Mouse (Mus musculus) olfactory bulb, adult 2 months (tissue): ENCODE measurements around the gene Abcb10.

Source experiments
- CTCF ChIP-seq: fragments of 200-500 bp; IDR thresholded peaks from 2 replicates; pipeline ENCODE4 v1.5.1; 2012; ENCODE audit warnings: low read depth, mild to moderate bottlenecking, low read length, moderate library complexity; ENCODE audit not compliant: insufficient read depth
- POLR2A ChIP-seq: fragments of 200-500 bp; IDR thresholded peaks from 2 replicates; pipeline ENCODE4 v1.6.1; 2012; ENCODE audit warnings: mild to moderate bottlenecking, low read depth, low read length, moderate library complexity; ENCODE audit not compliant: insufficient read depth

DNA sequence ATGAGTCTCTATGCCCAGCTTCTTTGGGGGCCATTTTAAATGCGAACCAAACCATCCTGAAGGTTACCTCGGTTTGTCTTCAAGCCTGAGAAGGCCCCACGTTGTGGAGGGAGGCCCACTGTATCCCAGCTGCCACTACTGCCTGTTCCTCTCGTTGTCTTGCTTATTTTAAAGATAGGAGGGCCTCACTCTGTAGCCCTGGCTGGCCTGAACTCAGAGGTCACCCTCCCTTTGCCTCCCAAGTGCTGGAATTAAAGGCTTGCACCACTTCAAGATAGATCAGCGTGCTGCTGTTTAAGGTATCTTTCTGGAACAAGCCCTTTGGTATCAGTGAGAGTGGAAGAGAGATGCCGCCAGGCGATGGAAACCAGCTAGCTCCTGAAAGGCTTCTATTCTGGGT is 6.2 kb upstream of the Abcb10 start:
- TF ChIP-seq CTCF (no peak), POLR2A (no peak)
